Mouse (Mus musculus) olfactory bulb, adult 2 months (tissue): ENCODE results near the gene Rnf44.

Source experiments
- CTCF ChIP-seq: fragments of 200-500 bp; IDR thresholded peaks from 2 replicates; pipeline ENCODE4 v1.5.1; 2012; ENCODE audit warnings: low read depth, mild to moderate bottlenecking, low read length, moderate library complexity; ENCODE audit not compliant: insufficient read depth
- POLR2A ChIP-seq: fragments of 200-500 bp; IDR thresholded peaks from 2 replicates; pipeline ENCODE4 v1.6.1; 2012; ENCODE audit warnings: mild to moderate bottlenecking, low read depth, low read length, moderate library complexity; ENCODE audit not compliant: insufficient read depth

GRCm38 (mm10) chr13:54664509-54664908 is 29.2 kb downstream of the Rnf44 start:
- TF ChIP-seq CTCF (no peak), POLR2A (no peak)
